Mouse (Mus musculus): ENCODE measurements around the gene Slc16a9.
"Not testable (repeated sequence)": the region's sequence is repeated elsewhere in the genome, so short reads cannot be mapped to it uniquely, and the experiment has no call there.

The Slc16a9 gene

GRCm38 (mm10) chr10:70244921-70245558 lies at the start of gene Slc16a9:
Slc16a9 (plus strand) TSS chr10:70245100.
- peak; percentile 72 for DNase-seq

- DNase-seq: no peak
Measured at GRCm38 (mm10) chr10:70195279-70195678, 49.6 kb upstream of the Slc16a9 start.

GRCm38 (mm10) chr10:70195786-70196185 lies 49.1 kb upstream of the Slc16a9 start:
- DNase-seq: no peak

- no peak for DNase-seq
Measured at GRCm38 (mm10) chr10:70196666-70197065, 48.2 kb upstream of the Slc16a9 start.

GRCm38 (mm10) chr10:70197601-70198000 lies 47.3 kb upstream of the Slc16a9 start:
- DNase-seq: no peak

- no peak for DNase-seq
Measured at GRCm38 (mm10) chr10:70198012-70198411, 46.9 kb upstream of the Slc16a9 start.

GRCm38 (mm10) chr10:70198951-70199463 lies 45.9 kb upstream of the Slc16a9 start:
- DNase-seq: no peak

- DNase-seq: no peak
Measured at GRCm38 (mm10) chr10:70199466-70200210, 45.3 kb upstream of the Slc16a9 start.

GRCm38 (mm10) chr10:70200889-70201500 lies 43.9 kb upstream of the Slc16a9 start:
- DNase-seq: no peak

GRCm38 (mm10) chr10:70204505-70205399 lies 40.1 kb upstream of the Slc16a9 start, which contains the start of gene Mrln:
Mrln (plus strand) TSS chr10:70204664.
- no peak for DNase-seq

- no peak for DNase-seq
Measured at GRCm38 (mm10) chr10:70211281-70211680, 33.6 kb upstream of the Slc16a9 start.

GRCm38 (mm10) chr10:70220971-70221370 lies 23.9 kb upstream of the Slc16a9 start:
- DNase-seq: no peak

- not testable (repeated sequence) for DNase-seq
Measured at GRCm38 (mm10) chr10:70222231-70222630, 22.7 kb upstream of the Slc16a9 start.

GRCm38 (mm10) chr10:70224571-70224970 lies 20.3 kb upstream of the Slc16a9 start:
- DNase-seq: no peak

- no peak for DNase-seq
Measured at GRCm38 (mm10) chr10:70225760-70226159, 19.1 kb upstream of the Slc16a9 start.

- DNase-seq: no peak
Measured at GRCm38 (mm10) chr10:70226608-70227007, 18.3 kb upstream of the Slc16a9 start.

- no peak for DNase-seq
Measured at GRCm38 (mm10) chr10:70230352-70230751, 14.5 kb upstream of the Slc16a9 start.

- DNase-seq: no peak
Measured at GRCm38 (mm10) chr10:70237936-70238335, 7.0 kb upstream of the Slc16a9 start.

GRCm38 (mm10) chr10:70242751-70243444 lies 2.0 kb upstream of the Slc16a9 start:
- no peak for DNase-seq

- no peak for DNase-seq
Measured at GRCm38 (mm10) chr10:70245559-70245945, 652 bp downstream of the Slc16a9 start.

GRCm38 (mm10) chr10:70246076-70246475 lies 1.2 kb downstream of the Slc16a9 start:
- no peak for DNase-seq

- DNase-seq: no peak
Measured at GRCm38 (mm10) chr10:70250354-70250753, 5.5 kb downstream of the Slc16a9 start.

All from right cerebral cortex, postnatal 4 days (tissue).